Mouse (Mus musculus): Measurements from ENCODE around the gene Mapt. TPM values are rescaled to one million over a fixed set of nuclear protein-coding genes. Genes with fewer than 3 reads are reported as not detected.

Gene Mapt
- polyA plus RNA-seq, 1 experiment = 5.5 TPM

GRCm38 (mm10) chr11:104289199-104290031, 58.2 kb downstream of the Mapt start:
- H3K27ac ChIP-seq (ENCODE audit: control insufficient read depth, insufficient read depth, low read depth, low read length, poor library complexity) = no peak overlapping the region
- 34% methylated on average over 13 of the region's 13 CpGs for WGBS
- peaks cover 1% of the 10 kb centered on the region; the same call in 1 of the 2 replicates for H3K4me1 ChIP-seq (ENCODE audit: control insufficient read depth, insufficient read depth, low read length)
- no peak overlapping the region for H3K4me3 ChIP-seq (replicated peaks; ENCODE audit: control insufficient read depth, low read depth, low read length)
- TF ChIP-seq POLR2A (IDR thresholded peaks at IDR 0.05; ENCODE audit: borderline replicate concordance, control insufficient read depth, low read depth, low read length) (peak; percentile 22; the same call in 1 of the 2 replicates), CTCF (IDR thresholded peaks at IDR 0.05; ENCODE audit: control insufficient read depth, insufficient read depth, low read length) (peak; percentile 69)

GRCm38 (mm10) chr11:104292443-104293220, 61.4 kb downstream of the Mapt start:
- no peak for TF ChIP-seq POLR2A (IDR thresholded peaks at IDR 0.05; ENCODE audit: borderline replicate concordance, control insufficient read depth, low read depth, low read length)
- no peak for TF ChIP-seq CTCF (IDR thresholded peaks at IDR 0.05; ENCODE audit: control insufficient read depth, insufficient read depth, low read length)
- WGBS = 83% methylated on average over 7 of the region's 7 CpGs
- no peak overlapping the region for H3K4me3 ChIP-seq (replicated peaks; ENCODE audit: control insufficient read depth, low read depth, low read length)
- peak overlapping the region; percentile 33; the same call in 1 of the 2 replicates for H3K27ac ChIP-seq (ENCODE audit: control insufficient read depth, insufficient read depth, low read depth, low read length, poor library complexity)
- peaks cover 1% of the 10 kb centered on the region; the same call in 1 of the 2 replicates for H3K4me1 ChIP-seq (ENCODE audit: control insufficient read depth, insufficient read depth, low read length)

GRCm38 (mm10) chr11:104293241-104293640, 62.1 kb downstream of the Mapt start:
- Histone ChIP-seq H3K4me1 (ENCODE audit: control insufficient read depth, insufficient read depth, low read length) (peaks cover 1% of the 10 kb centered on the region; the same call in 1 of the 2 replicates), H3K4me3 (replicated peaks; ENCODE audit: control insufficient read depth, low read depth, low read length) (no peak overlapping the region), H3K27ac (ENCODE audit: control insufficient read depth, insufficient read depth, low read depth, low read length, poor library complexity) (peak overlapping the region; percentile 33)
- TF ChIP-seq CTCF (IDR thresholded peaks at IDR 0.05; ENCODE audit: control insufficient read depth, insufficient read depth, low read length) (no peak), POLR2A (IDR thresholded peaks at IDR 0.05; ENCODE audit: borderline replicate concordance, control insufficient read depth, low read depth, low read length) (no peak)
- WGBS = 52% methylated on average over 9 of the region's 9 CpGs

GRCm38 (mm10) chr11:104295145-104295544, 64.0 kb downstream of the Mapt start:
- H3K27ac ChIP-seq (ENCODE audit: control insufficient read depth, insufficient read depth, low read depth, low read length, poor library complexity) = no peak overlapping the region
- 62% methylated on average over 5 of the region's 5 CpGs for WGBS
- H3K4me3 ChIP-seq (replicated peaks; ENCODE audit: control insufficient read depth, low read depth, low read length) = no peak overlapping the region
- peaks cover 1% of the 10 kb centered on the region; the same call in 1 of the 2 replicates for H3K4me1 ChIP-seq (ENCODE audit: control insufficient read depth, insufficient read depth, low read length)
- TF ChIP-seq CTCF (IDR thresholded peaks at IDR 0.05; ENCODE audit: control insufficient read depth, insufficient read depth, low read length) (no peak), POLR2A (IDR thresholded peaks at IDR 0.05; ENCODE audit: borderline replicate concordance, control insufficient read depth, low read depth, low read length) (no peak)

- no peak overlapping the region for H3K27ac ChIP-seq (ENCODE audit: control insufficient read depth, insufficient read depth, low read depth, low read length, poor library complexity)
- no peak for TF ChIP-seq POLR2A (IDR thresholded peaks at IDR 0.05; ENCODE audit: borderline replicate concordance, control insufficient read depth, low read depth, low read length)
- no peak for TF ChIP-seq CTCF (IDR thresholded peaks at IDR 0.05; ENCODE audit: control insufficient read depth, insufficient read depth, low read length)
- 50% methylated on average over 6 of the region's 6 CpGs for WGBS
These were observed 64.5 kb downstream of the Mapt start for GRCm38 (mm10) chr11:104295656-104296055.

GRCm38 (mm10) chr11:104297671-104298070, 66.5 kb downstream of the Mapt start:
- WGBS = 87% methylated on average over 3 of the region's 3 CpGs
- TF ChIP-seq CTCF (IDR thresholded peaks at IDR 0.05; ENCODE audit: control insufficient read depth, insufficient read depth, low read length) = no peak
- TF ChIP-seq POLR2A (IDR thresholded peaks at IDR 0.05; ENCODE audit: borderline replicate concordance, control insufficient read depth, low read depth, low read length) = no peak
- no peak overlapping the region for H3K27ac ChIP-seq (ENCODE audit: control insufficient read depth, insufficient read depth, low read depth, low read length, poor library complexity)
- H3K4me1 ChIP-seq (ENCODE audit: control insufficient read depth, insufficient read depth, low read length) = peaks cover 3% of the 10 kb centered on the region
- H3K4me3 ChIP-seq (replicated peaks; ENCODE audit: control insufficient read depth, low read depth, low read length) = no peak overlapping the region

More at GRCm38 (mm10) chr11:104295656-104296055, 64.5 kb downstream of the Mapt start:
- Histone ChIP-seq H3K4me3 (replicated peaks; ENCODE audit: control insufficient read depth, low read depth, low read length) (no peak overlapping the region), H3K4me1 (ENCODE audit: control insufficient read depth, insufficient read depth, low read length) (peaks cover 1% of the 10 kb centered on the region; the same call in 1 of the 2 replicates)

GRCm38 (mm10) chr11:104302628-104303027, 71.4 kb downstream of the Mapt start:
- TF ChIP-seq POLR2A (IDR thresholded peaks at IDR 0.05; ENCODE audit: borderline replicate concordance, control insufficient read depth, low read depth, low read length) (no peak), CTCF (IDR thresholded peaks at IDR 0.05; ENCODE audit: control insufficient read depth, insufficient read depth, low read length) (no peak)
- H3K4me1 ChIP-seq (ENCODE audit: control insufficient read depth, insufficient read depth, low read length) = peaks cover 2% of the 10 kb centered on the region
- WGBS = 61% methylated on average over 12 of the region's 12 CpGs
- H3K27ac ChIP-seq (ENCODE audit: control insufficient read depth, insufficient read depth, low read depth, low read length, poor library complexity) = no peak overlapping the region
- no peak overlapping the region for H3K4me3 ChIP-seq (replicated peaks; ENCODE audit: control insufficient read depth, low read depth, low read length)
